Comparison of ENCODE assay signal across 8 mouse cellular contexts in genomic region chr5:137748130-137748770, GRCm38 (mm10). TPM values are rescaled to one million over a fixed set of nuclear protein-coding genes. Genes with fewer than 3 reads are reported as not detected.
A peak's percentile ranks its signal among the peaks of the same experiment; 100 is the strongest.
DNase-seq lines count a peak whose midpoint lies in the region; ATAC-seq lines count a peak whose summit lies in the region.

No protein-coding gene starts in this region.

- H3K4me1 ChIP-seq in forebrain, embryonic 12.5 days, result peaks cover 35% of the 10 kb centered on the region
- peaks cover 30% of the 10 kb centered on the region for H3K4me1 ChIP-seq in intestine, embryonic 15.5 days (replicated peaks)
- H3K4me1 ChIP-seq in lung, embryonic 15.5 days, result peaks cover 40% of the 10 kb centered on the region
- peaks cover 23% of the 10 kb centered on the region for H3K4me1 ChIP-seq in stomach, embryonic 14.5 days (ENCODE audit: control insufficient read depth, insufficient read depth, low read length)

- peak; percentile 74 for DNase-seq in layer of hippocampus, adult 9-11 months
- no peak for DNase-seq in layer of hippocampus, adult 18-20 months (ENCODE audit: low spot score in 2 of 2)
- DNase-seq in yolk sac, embryonic 10.5 days (ENCODE audit: low spot score), result no peak
- no peak for DNase-seq in gastrocnemius, postnatal 10 days

- no peaks in the 10 kb centered on the region for H3K27me3 ChIP-seq in forebrain, embryonic 12.5 days
- no peaks in the 10 kb centered on the region for H3K27me3 ChIP-seq in intestine, embryonic 15.5 days (replicated peaks)
- H3K27me3 ChIP-seq in lung, embryonic 15.5 days, result no peaks in the 10 kb centered on the region
- no peaks in the 10 kb centered on the region for H3K27me3 ChIP-seq in stomach, embryonic 14.5 days (ENCODE audit: control insufficient read depth, insufficient read depth, low read length)

- ATAC-seq in forebrain, embryonic 12.5 days (ENCODE audit: low FRiP score), result no peak
- no peak for ATAC-seq in intestine, embryonic 15.5 days
- ATAC-seq in lung, embryonic 15.5 days (ENCODE audit: borderline replicate concordance, extremely low read depth, low FRiP score, low TSS enrichment), result no peak
- ATAC-seq in stomach, embryonic 14.5 days (ENCODE audit: insufficient number of reproducible peaks, insufficient read depth, low FRiP score, low read depth), result no peak

- peak overlapping the region; percentile 100 for H3K4me2 ChIP-seq in forebrain, embryonic 12.5 days
- peak overlapping the region; percentile 98 for H3K4me2 ChIP-seq in intestine, embryonic 15.5 days (replicated peaks)
- peak overlapping the region; percentile 89 for H3K4me2 ChIP-seq in lung, embryonic 15.5 days
- H3K4me2 ChIP-seq in stomach, embryonic 14.5 days (replicated peaks; ENCODE audit: low read depth, low read length), result peak overlapping the region; percentile 90

- peak overlapping the region; percentile 48 for H3K4me3 ChIP-seq in forebrain, embryonic 12.5 days (replicated peaks)
- H3K4me3 ChIP-seq in intestine, embryonic 15.5 days (replicated peaks), result peak overlapping the region; percentile 66
- H3K4me3 ChIP-seq in lung, embryonic 15.5 days, result peak overlapping the region; percentile 86
- H3K4me3 ChIP-seq in stomach, embryonic 14.5 days (ENCODE audit: low read depth, low read length), result peak overlapping the region; percentile 84

- WGBS in forebrain, embryonic 12.5 days, result 48% methylated on average over 5 of the region's 5 CpGs
- 25% methylated on average over 5 of the region's 5 CpGs for WGBS in intestine, embryonic 15.5 days
- WGBS in lung, embryonic 15.5 days, result 26% methylated on average over 5 of the region's 5 CpGs
- WGBS in stomach, embryonic 14.5 days, result 27% methylated on average over 5 of the region's 5 CpGs

- no peaks in the 10 kb centered on the region for H3K9me3 ChIP-seq in forebrain, embryonic 12.5 days
- no peaks in the 10 kb centered on the region for H3K9me3 ChIP-seq in intestine, embryonic 15.5 days
- no peaks in the 10 kb centered on the region for H3K9me3 ChIP-seq in lung, embryonic 15.5 days
- H3K9me3 ChIP-seq in stomach, embryonic 14.5 days (ENCODE audit: control insufficient read depth, low read depth, low read length), result no peaks in the 10 kb centered on the region

- H3K27ac ChIP-seq in forebrain, embryonic 12.5 days, result peak overlapping the region; percentile 19; the same call in 1 of the 2 replicates
- H3K27ac ChIP-seq in intestine, embryonic 15.5 days, result peak overlapping the region; percentile 58
- H3K27ac ChIP-seq in lung, embryonic 15.5 days, result peak overlapping the region; percentile 99
- H3K27ac ChIP-seq in stomach, embryonic 14.5 days (ENCODE audit: low read length), result peak overlapping the region; percentile 58; the same call in 1 of the 2 replicates

- peak overlapping the region; percentile 92 for H3K9ac ChIP-seq in forebrain, embryonic 12.5 days
- peak overlapping the region; percentile 30 for H3K9ac ChIP-seq in intestine, embryonic 15.5 days
- 0 out of 2 replicates have a peak overlapping the region, but pooled peaks have one; percentile 1 for H3K9ac ChIP-seq in lung, embryonic 15.5 days
- no peak overlapping the region for H3K9ac ChIP-seq in stomach, embryonic 14.5 days (replicated peaks; ENCODE audit: low read depth, low read length)

- H3K36me3 ChIP-seq in forebrain, embryonic 12.5 days (replicated peaks), result peaks cover 29% of the 10 kb centered on the region
- peaks cover 21% of the 10 kb centered on the region for H3K36me3 ChIP-seq in intestine, embryonic 15.5 days
- peaks cover 25% of the 10 kb centered on the region for H3K36me3 ChIP-seq in lung, embryonic 15.5 days
- peaks cover 21% of the 10 kb centered on the region for H3K36me3 ChIP-seq in stomach, embryonic 14.5 days (ENCODE audit: control insufficient read depth, insufficient read depth, low read length)

RNA-seq across cellular contexts. Expression of gene Tsc22d4, which starts 2.7 kb away (rescaled TPM):
- 100 to 1,000 TPM; 164 to 187 TPM for total RNA-seq in layer of hippocampus, adult 18-20 months (2021)
- polyA plus RNA-seq in forebrain, embryonic 12.5 days (2016; fragmentation: Nextera tagmentation; extraction: Ambion mirVana), result 68.6 and 73.2 TPM in 2 replicates
- 117 and 118 TPM in 2 replicates for polyA plus RNA-seq in intestine, embryonic 15.5 days (2015; fragmentation: Nextera tagmentation; extraction: Ambion mirVana)
- 136 and 150 TPM in 2 replicates for polyA plus RNA-seq in lung, embryonic 15.5 days (2015; fragmentation: Nextera tagmentation; extraction: Ambion mirVana)
- polyA plus RNA-seq in stomach, embryonic 14.5 days (2014; fragmentation: Nextera tagmentation; extraction: Ambion mirVana), result 118 and 132 TPM in 2 replicates
- 100 to 1,000 TPM; 189 to 203 TPM for total RNA-seq in gastrocnemius, postnatal 10 days (2021)

RNA-seq across cellular contexts. Expression of gene Nyap1, which starts 6.8 kb away (rescaled TPM):
- total RNA-seq in layer of hippocampus, adult 18-20 months (2021), result 10 to 100 TPM; 72.6 to 74.4 TPM
- polyA plus RNA-seq in forebrain, embryonic 12.5 days (2016; fragmentation: Nextera tagmentation; extraction: Ambion mirVana), result 19.5 and 22.6 TPM in 2 replicates
- 2.3 and 2.8 TPM in 2 replicates for polyA plus RNA-seq in intestine, embryonic 15.5 days (2015; fragmentation: Nextera tagmentation; extraction: Ambion mirVana)
- 1.6 and 1.8 TPM in 2 replicates for polyA plus RNA-seq in lung, embryonic 15.5 days (2015; fragmentation: Nextera tagmentation; extraction: Ambion mirVana)
- 1.0 and 1.4 TPM in 2 replicates for polyA plus RNA-seq in stomach, embryonic 14.5 days (2014; fragmentation: Nextera tagmentation; extraction: Ambion mirVana)
- under 1 TPM; 0.45 to 0.75 TPM for total RNA-seq in gastrocnemius, postnatal 10 days (2021)

RNA-seq across cellular contexts. Expression of gene Ppp1r35, which starts 30.4 kb away (rescaled TPM):
- total RNA-seq in layer of hippocampus, adult 18-20 months (2021), result 10 to 100 TPM; 23.1 to 26.4 TPM
- 55.7 and 60.1 TPM in 2 replicates for polyA plus RNA-seq in forebrain, embryonic 12.5 days (2016; fragmentation: Nextera tagmentation; extraction: Ambion mirVana)
- polyA plus RNA-seq in intestine, embryonic 15.5 days (2015; fragmentation: Nextera tagmentation; extraction: Ambion mirVana), result 22.3 and 22.7 TPM in 2 replicates
- 33.7 and 33.9 TPM in 2 replicates for polyA plus RNA-seq in lung, embryonic 15.5 days (2015; fragmentation: Nextera tagmentation; extraction: Ambion mirVana)
- 32.7 and 38.1 TPM in 2 replicates for polyA plus RNA-seq in stomach, embryonic 14.5 days (2014; fragmentation: Nextera tagmentation; extraction: Ambion mirVana)
- 10 to 100 TPM in 1 of 2 experiments, 1 to 10 TPM in 1; 9.8 to 13.5 TPM for total RNA-seq in gastrocnemius, postnatal 10 days (2021)

RNA-seq across cellular contexts. Expression of gene Mepce, which starts 39.2 kb away (rescaled TPM):
- 10 to 100 TPM; 52.1 to 53.6 TPM for total RNA-seq in layer of hippocampus, adult 18-20 months (2021)
- 13.4 and 15.4 TPM in 2 replicates for polyA plus RNA-seq in forebrain, embryonic 12.5 days (2016; fragmentation: Nextera tagmentation; extraction: Ambion mirVana)
- polyA plus RNA-seq in intestine, embryonic 15.5 days (2015; fragmentation: Nextera tagmentation; extraction: Ambion mirVana), result 8.9 and 9.2 TPM in 2 replicates
- 11.5 and 12.3 TPM in 2 replicates for polyA plus RNA-seq in lung, embryonic 15.5 days (2015; fragmentation: Nextera tagmentation; extraction: Ambion mirVana)
- 13.6 and 17.6 TPM in 2 replicates for polyA plus RNA-seq in stomach, embryonic 14.5 days (2014; fragmentation: Nextera tagmentation; extraction: Ambion mirVana)
- 10 to 100 TPM; 22.4 to 22.8 TPM for total RNA-seq in gastrocnemius, postnatal 10 days (2021)

RNA-seq across cellular contexts. Expression of gene Zcwpw1, which starts 39.3 kb away (rescaled TPM):
- 1 to 10 TPM; 6.1 TPM for total RNA-seq in layer of hippocampus, adult 18-20 months (2021)
- polyA plus RNA-seq in forebrain, embryonic 12.5 days (2016; fragmentation: Nextera tagmentation; extraction: Ambion mirVana), result 14.6 and 15.2 TPM in 2 replicates
- polyA plus RNA-seq in intestine, embryonic 15.5 days (2015; fragmentation: Nextera tagmentation; extraction: Ambion mirVana), result 13.6 and 15.6 TPM in 2 replicates
- polyA plus RNA-seq in lung, embryonic 15.5 days (2015; fragmentation: Nextera tagmentation; extraction: Ambion mirVana), result 23.1 and 28.2 TPM in 2 replicates
- polyA plus RNA-seq in stomach, embryonic 14.5 days (2014; fragmentation: Nextera tagmentation; extraction: Ambion mirVana), result 22.3 and 23.3 TPM in 2 replicates
- total RNA-seq in gastrocnemius, postnatal 10 days (2021), result 1 to 10 TPM; 2.0 to 3.1 TPM

Comparison
In these comparisons a context has a peak if more than half of its experiments do, and no peak if none do; other contexts are left out.
1. H3K27ac ChIP-seq: peak in every context shown above with its lines; median percentile 99 in lung, embryonic 15.5 days; 58 in intestine, embryonic 15.5 days; 58 in stomach, embryonic 14.5 days; 19 in forebrain, embryonic 12.5 days.